Mouse (Mus musculus) heart, adult 2 months (tissue): ENCODE data around the gene Akap2.

Experiments
- CTCF ChIP-seq: fragments of 200-600 bp; IDR thresholded peaks from 2 replicates; pipeline ENCODE4 v1.8.1; 2022; ENCODE audit warnings: antibody characterized with exemption, mild to moderate bottlenecking, moderate library complexity
- EP300 ChIP-seq: fragments of 200-500 bp; IDR thresholded peaks from 2 replicates; pipeline ENCODE4 v1.6.1; 2011; ENCODE audit warnings: low read depth, low read length, control low read depth; ENCODE audit not compliant: insufficient read depth
- POLR2A ChIP-seq: fragments of 200-500 bp; IDR thresholded peaks from 2 replicates; pipeline ENCODE4 v1.6.1; 2011; ENCODE audit warnings: mild to moderate bottlenecking, low read depth, low read length, control low read depth; ENCODE audit not compliant: insufficient read depth

DNA sequence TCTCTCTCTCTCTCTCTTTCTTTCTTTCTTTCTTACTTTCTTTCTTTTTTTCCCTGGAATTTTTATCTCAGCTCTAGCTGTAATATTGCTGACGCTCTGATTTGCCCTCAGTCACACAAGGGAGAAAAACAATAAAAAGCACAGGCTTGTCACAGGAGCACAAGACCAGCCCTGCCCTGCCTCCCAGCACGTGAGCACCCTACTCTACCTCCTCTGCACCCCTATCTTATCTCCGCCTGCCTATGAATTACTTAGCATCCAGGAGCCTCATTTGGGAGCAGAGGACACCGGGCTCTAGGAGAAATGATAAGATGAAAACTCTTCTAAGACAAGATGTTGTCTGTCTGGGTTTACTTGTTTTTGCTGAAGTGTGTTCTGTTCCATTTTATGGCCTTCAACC is 57.1 kb downstream of the Akap2 start:
- TF ChIP-seq EP300 (no peak), POLR2A (no peak), CTCF (no peak)
